Mouse (Mus musculus) retina, postnatal 7 days (tissue): ENCODE measurements around the gene Myo5a.

Experiments
- DNase-seq: peaks from one replicate; pipeline ENCODE4 v3.0.0-alpha.2; 2012; ENCODE audit warnings: low read depth, low spot score

Myo5a gene

DNA sequence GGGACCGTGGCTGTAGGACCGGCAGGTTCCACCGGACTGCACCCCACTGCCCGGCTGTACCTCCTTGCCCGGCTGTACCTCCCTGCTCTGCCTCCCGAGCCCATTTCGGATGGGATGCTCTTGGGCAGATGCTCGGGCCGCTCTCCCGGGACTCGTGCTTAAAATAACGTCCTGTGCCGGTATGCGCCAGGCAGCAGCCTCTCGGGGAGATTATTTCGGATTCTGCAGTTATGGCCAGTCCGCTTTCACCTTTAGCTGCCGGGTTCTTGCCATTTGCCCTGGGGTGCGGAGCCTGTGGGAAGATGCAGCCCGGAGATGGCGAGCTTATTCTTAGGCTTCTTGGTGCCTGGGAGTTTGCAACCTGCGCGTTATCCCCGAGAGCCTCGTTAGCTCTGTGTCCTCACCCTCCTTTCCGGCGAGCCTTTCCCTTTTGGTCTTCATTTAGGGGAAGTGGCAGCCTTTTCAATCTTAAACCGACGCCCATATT lies 934 bp downstream of the Myo5a start:
- peak; percentile 16 for DNase-seq

GRCm38 (mm10) chr9:75072361-75072760 lies 1.5 kb downstream of the Myo5a start:
- DNase-seq = no peak

- DNase-seq = no peak
Measured at GRCm38 (mm10) chr9:75077191-75077590, 6.4 kb downstream of the Myo5a start.

- DNase-seq = peak; percentile 11
Measured at GRCm38 (mm10) chr9:75085242-75085824, 14.5 kb downstream of the Myo5a start.

GRCm38 (mm10) chr9:75087823-75088222 lies 17.0 kb downstream of the Myo5a start:
- no peak for DNase-seq

GRCm38 (mm10) chr9:75089285-75089684 lies 18.5 kb downstream of the Myo5a start:
- DNase-seq = no peak

GRCm38 (mm10) chr9:75092134-75092533 lies 21.3 kb downstream of the Myo5a start:
- no peak for DNase-seq

- no peak for DNase-seq
Measured at GRCm38 (mm10) chr9:75094762-75095161, 23.9 kb downstream of the Myo5a start.

GRCm38 (mm10) chr9:75098937-75099336 lies 28.1 kb downstream of the Myo5a start:
- no peak for DNase-seq

DNA sequence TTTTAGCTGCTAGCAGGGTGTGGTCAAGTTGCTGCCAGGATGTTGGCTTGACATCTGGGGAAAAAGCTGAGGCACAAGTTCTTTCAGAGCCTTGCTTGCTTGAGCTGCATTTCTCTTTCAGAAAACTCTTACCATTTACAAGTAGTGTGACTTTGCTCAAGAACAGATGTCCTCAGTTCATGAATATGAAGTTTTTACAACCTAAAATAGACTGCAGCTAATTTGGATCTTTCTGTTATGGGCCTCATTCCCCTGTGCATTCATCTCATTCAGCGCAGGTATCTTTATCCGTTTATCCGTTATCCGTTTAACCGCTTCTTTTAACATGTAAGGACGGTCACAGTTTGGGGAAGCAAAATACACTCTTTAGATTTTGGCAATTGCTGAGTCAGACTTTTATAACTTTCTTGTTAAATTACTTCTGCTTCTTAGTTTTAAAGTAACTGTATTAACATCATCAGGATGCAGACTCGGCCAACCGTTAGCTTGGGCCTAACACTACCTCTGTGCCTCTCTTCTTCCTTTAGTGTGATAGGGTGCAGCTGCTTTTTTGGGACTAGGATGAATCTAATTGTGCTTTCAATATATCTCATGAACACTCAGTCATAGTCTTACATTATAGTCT lies 29.5 kb downstream of the Myo5a start:
- no peak for DNase-seq

DNA sequence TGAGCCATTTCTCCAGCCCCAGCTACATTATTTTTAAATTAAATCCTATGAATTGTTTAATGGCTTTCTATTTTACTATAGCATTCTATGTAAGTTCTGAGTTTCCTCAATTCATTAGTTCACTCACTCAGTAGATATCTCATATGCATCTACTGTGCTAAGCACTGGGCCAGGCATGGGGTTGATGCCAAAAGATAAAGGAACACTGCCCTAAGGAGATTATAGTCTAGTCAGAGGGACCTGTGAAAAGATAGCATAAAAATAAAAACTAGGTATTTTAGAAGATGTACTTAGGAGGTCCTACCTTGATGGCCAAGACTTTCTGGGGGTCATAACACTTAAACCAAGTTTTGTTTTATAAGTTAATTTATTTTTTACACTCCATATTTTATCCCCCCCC lies 31.3 kb downstream of the Myo5a start:
- DNase-seq = no peak

DNA sequence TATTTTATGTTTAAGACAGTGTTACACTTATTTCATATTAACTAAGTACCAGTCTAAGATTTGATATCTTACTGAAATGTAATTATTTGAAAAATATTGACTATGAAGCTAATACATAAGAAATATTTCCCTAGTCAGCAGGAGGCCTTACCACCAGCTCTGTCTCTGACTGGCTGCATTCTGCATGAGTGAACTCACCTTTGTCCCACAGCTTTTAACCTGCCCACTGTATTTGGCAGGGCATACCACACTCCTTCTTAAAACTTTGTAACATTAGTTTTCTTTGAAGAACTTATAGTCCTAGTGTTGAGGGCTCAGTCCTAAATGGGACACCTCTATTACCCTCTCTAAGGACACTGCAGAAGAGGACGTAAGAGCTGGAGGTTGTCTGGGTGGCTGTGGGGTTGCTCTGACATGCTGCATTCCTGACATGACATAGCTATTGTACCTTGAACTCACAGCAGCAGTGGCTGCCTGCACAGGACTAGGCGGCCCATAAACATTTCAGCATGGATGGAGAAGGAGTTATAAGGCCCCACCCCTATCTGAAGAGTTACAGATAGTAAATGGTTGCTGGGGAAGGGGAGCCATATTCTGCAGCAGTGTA lies 45.9 kb downstream of the Myo5a start:
- DNase-seq = no peak

GRCm38 (mm10) chr9:75121126-75121525 lies 50.3 kb downstream of the Myo5a start:
- no peak for DNase-seq

DNA sequence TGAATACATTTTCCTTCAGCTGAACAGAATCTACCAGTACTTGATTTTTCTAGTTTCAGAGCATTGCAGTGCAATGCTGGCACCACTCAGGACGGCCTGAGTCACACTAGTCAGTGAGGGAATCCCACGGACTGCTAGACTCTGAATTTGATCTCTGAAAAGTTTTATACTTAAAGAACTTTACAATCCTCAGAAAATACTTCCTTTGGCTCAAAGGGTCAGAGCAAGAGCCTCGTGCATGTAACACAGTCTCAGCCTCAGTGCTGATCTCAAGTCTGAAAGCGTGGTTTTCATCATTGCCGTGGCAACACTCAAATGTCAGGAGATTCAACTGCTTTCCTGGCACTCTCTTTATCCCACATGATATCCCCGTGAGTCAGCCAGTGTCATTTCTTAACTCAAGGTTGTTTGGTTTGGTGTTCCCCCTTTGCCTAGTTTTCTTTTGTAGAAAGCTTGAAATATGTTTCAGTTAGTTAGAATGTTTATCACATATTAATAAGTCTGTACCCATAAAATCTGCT lies 53.4 kb downstream of the Myo5a start:
- no peak for DNase-seq

DNA sequence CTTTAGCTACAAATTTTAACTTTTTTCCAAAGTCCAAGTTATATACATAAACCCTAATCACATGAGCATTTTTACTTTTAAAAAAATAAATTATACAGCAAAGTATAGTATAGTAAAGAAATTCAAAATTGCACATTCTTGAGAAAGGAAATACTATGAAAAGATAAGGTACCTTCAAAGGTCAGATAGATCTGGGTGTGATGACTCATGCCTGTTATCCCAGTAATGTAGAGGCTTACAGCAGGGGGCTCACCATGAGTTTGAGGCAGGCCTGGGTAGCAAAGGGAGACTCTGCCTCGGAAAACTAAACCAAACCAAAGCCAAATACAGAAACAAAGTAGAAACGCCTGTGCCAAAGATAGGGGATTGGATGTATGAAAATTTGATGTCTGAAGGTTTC lies 59.7 kb downstream of the Myo5a start:
- no peak for DNase-seq

DNA sequence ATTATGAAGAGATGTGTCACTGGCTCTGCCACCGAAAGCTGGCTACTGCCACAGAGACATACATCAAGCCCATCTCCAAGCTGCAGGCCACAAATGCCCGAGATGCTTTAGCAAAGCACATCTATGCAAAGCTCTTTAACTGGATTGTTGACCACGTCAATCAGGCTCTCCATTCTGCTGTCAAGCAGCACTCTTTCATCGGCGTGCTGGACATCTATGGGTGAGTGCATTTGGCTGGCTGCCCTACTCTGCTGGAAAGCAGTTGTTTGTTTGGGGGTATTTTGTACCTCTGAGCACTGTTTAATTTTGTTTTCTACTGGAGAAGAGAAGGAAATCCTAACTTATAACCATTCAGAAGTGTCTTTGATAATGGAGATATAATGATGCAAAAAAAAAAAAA lies 76.1 kb downstream of the Myo5a start:
- DNase-seq = peak; percentile 1

DNA sequence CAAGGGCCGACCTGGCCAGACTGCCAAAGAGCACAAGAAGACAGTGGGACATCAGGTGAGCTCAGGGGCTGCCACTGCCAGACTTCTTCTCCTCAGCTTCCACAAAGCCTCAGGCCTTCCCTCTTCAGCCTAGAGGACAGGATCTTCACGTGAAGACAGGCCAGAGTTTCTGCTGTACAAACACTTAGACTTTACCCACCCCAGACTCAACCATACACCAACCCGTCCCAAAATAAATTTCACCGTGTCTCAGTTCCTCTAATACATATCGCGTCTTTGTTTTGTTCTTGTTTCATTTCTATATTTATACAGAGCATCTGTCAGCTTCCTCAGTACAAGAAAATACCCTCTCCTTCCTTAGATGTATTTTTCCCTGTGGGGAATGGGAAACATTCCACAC lies 89.7 kb downstream of the Myo5a start:
- DNase-seq = no peak

- no peak for DNase-seq
Measured at GRCm38 (mm10) chr9:75163650-75164049, 92.8 kb downstream of the Myo5a start.

- DNase-seq = no peak
Measured at GRCm38 (mm10) chr9:75171721-75172120, 100.9 kb downstream of the Myo5a start.

DNA sequence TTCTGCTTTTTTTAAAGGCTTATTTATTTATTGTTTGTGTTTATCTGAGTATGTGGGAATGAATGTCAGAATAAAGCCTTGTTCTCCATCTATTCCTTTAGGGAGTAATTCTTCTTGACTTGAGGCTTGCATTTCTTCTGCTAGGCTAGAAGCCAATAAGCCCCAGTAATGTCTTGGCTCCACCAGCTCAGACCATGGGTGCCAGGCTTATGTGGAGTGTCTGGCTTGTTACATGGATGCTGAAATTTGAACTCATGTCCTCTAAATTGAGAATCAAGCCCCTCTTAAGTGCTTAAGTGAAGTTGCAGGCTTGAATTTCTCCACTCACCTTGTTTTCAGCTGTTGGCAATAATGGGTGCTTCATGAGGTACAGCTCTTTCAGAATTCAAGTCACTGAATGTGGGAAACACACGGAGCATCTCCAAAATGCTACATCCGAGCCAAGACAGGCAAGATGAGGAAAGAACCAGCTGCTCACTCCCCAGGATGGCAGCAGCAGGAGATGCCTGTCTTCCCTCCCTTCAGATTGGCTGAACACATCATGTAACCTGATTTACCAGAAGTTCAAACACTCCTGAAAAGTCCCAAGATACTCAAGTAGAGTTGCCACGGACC lies 116.9 kb downstream of the Myo5a start:
- no peak for DNase-seq

- DNase-seq = no peak
Measured at GRCm38 (mm10) chr9:75193858-75194257, 123.0 kb downstream of the Myo5a start.

DNA sequence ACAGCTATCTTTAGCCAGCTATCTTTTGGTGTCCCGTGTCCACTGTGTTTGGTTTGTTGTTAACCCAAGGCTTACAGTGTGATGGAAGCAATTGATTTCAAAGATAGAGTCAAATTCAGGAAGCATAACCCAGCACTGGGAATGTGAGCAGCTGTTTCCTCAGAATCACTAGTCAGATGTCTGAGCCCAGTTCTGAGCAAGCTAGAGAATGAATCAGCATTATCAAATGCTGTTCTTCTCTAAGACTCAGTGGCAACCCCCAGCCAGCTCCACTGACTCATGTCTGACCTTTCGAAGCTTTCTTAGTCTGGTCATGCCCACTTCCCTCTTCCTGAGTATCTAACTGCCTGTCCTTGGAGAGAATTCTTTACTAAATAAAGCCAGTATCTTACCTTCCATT lies 125.5 kb downstream of the Myo5a start:
- DNase-seq = no peak

- peak; percentile 8 for DNase-seq
Measured at GRCm38 (mm10) chr9:75197297-75197696, 126.5 kb downstream of the Myo5a start.
